Mouse (Mus musculus): Measurements from ENCODE around the gene Coro1c. TPM values are rescaled to one million over a fixed set of nuclear protein-coding genes. Genes with fewer than 3 reads are reported as not detected.

Gene Coro1c
- polyA plus RNA-seq, 1 experiment, result 194 TPM

- Histone ChIP-seq H3K27ac (ENCODE audit: insufficient read depth, low read depth, low read length) (no peak overlapping the region), H3K4me3 (ENCODE audit: insufficient read depth, low read length) (no peak overlapping the region), H3K4me1 (ENCODE audit: control insufficient read depth, insufficient read depth, low read length) (peaks cover 42% of the 10 kb centered on the region)
- TF ChIP-seq CTCF (IDR thresholded peaks at IDR 0.05; ENCODE audit: low read depth, low read length) (no peak), POLR2A (IDR thresholded peaks at IDR 0.05; ENCODE audit: borderline replicate concordance, low read depth, low read length) (no peak)
Measured at GRCm38 (mm10) chr5:113947280-113947679, 38.7 kb upstream of the Coro1c start.

GRCm38 (mm10) chr5:113945126-113945525 lies 36.6 kb upstream of the Coro1c start:
- H3K4me1 ChIP-seq (ENCODE audit: control insufficient read depth, insufficient read depth, low read length), result peaks cover 26% of the 10 kb centered on the region
- TF ChIP-seq POLR2A (IDR thresholded peaks at IDR 0.05; ENCODE audit: borderline replicate concordance, low read depth, low read length) (no peak), CTCF (IDR thresholded peaks at IDR 0.05; ENCODE audit: low read depth, low read length) (no peak)
- peak overlapping the region; percentile 75 for H3K4me3 ChIP-seq (ENCODE audit: insufficient read depth, low read length)
- peak overlapping the region; percentile 99 for H3K27ac ChIP-seq (ENCODE audit: insufficient read depth, low read depth, low read length)

- Histone ChIP-seq H3K27ac (ENCODE audit: insufficient read depth, low read depth, low read length) (0 out of 2 replicates have a peak overlapping the region, but pooled peaks have one; percentile 1), H3K4me3 (ENCODE audit: insufficient read depth, low read length) (no peak overlapping the region), H3K4me1 (ENCODE audit: control insufficient read depth, insufficient read depth, low read length) (peaks cover 24% of the 10 kb centered on the region)
- no peak for TF ChIP-seq CTCF (IDR thresholded peaks at IDR 0.05; ENCODE audit: low read depth, low read length)
- no peak for TF ChIP-seq POLR2A (IDR thresholded peaks at IDR 0.05; ENCODE audit: borderline replicate concordance, low read depth, low read length)
Measured at GRCm38 (mm10) chr5:113943328-113943727, 34.8 kb upstream of the Coro1c start.

- Histone ChIP-seq H3K4me1 (ENCODE audit: control insufficient read depth, insufficient read depth, low read length) (peaks cover 21% of the 10 kb centered on the region), H3K27ac (ENCODE audit: insufficient read depth, low read depth, low read length) (no peak overlapping the region)
- peak; percentile 15; the same call in 1 of the 2 replicates for TF ChIP-seq CTCF (IDR thresholded peaks at IDR 0.05; ENCODE audit: low read depth, low read length)
- TF ChIP-seq POLR2A (IDR thresholded peaks at IDR 0.05; ENCODE audit: borderline replicate concordance, low read depth, low read length), result no peak
Measured at GRCm38 (mm10) chr5:113942580-113942979, 34.0 kb upstream of the Coro1c start.

GRCm38 (mm10) chr5:113939263-113939900 lies 30.8 kb upstream of the Coro1c start:
- TF ChIP-seq POLR2A (IDR thresholded peaks at IDR 0.05; ENCODE audit: borderline replicate concordance, low read depth, low read length), result no peak
- no peak for TF ChIP-seq CTCF (IDR thresholded peaks at IDR 0.05; ENCODE audit: low read depth, low read length)
- Histone ChIP-seq H3K27ac (ENCODE audit: insufficient read depth, low read depth, low read length) (no peak overlapping the region), H3K4me3 (ENCODE audit: insufficient read depth, low read length) (no peak overlapping the region), H3K4me1 (ENCODE audit: control insufficient read depth, insufficient read depth, low read length) (peaks cover 9% of the 10 kb centered on the region)

More at GRCm38 (mm10) chr5:113942580-113942979, 34.0 kb upstream of the Coro1c start:
- no peak overlapping the region for H3K4me3 ChIP-seq (ENCODE audit: insufficient read depth, low read length)

GRCm38 (mm10) chr5:113937650-113938049 lies 29.1 kb upstream of the Coro1c start:
- Histone ChIP-seq H3K4me1 (ENCODE audit: control insufficient read depth, insufficient read depth, low read length) (no peaks in the 10 kb centered on the region), H3K4me3 (ENCODE audit: insufficient read depth, low read length) (no peak overlapping the region), H3K27ac (ENCODE audit: insufficient read depth, low read depth, low read length) (no peak overlapping the region)
- TF ChIP-seq POLR2A (IDR thresholded peaks at IDR 0.05; ENCODE audit: borderline replicate concordance, low read depth, low read length), result no peak
- TF ChIP-seq CTCF (IDR thresholded peaks at IDR 0.05; ENCODE audit: low read depth, low read length), result no peak

- H3K27ac ChIP-seq (ENCODE audit: insufficient read depth, low read depth, low read length), result no peak overlapping the region
- H3K4me3 ChIP-seq (ENCODE audit: insufficient read depth, low read length), result no peak overlapping the region
- no peak for TF ChIP-seq CTCF (IDR thresholded peaks at IDR 0.05; ENCODE audit: low read depth, low read length)
- no peak for TF ChIP-seq POLR2A (IDR thresholded peaks at IDR 0.05; ENCODE audit: borderline replicate concordance, low read depth, low read length)
Measured at GRCm38 (mm10) chr5:113933889-113934288, 25.3 kb upstream of the Coro1c start.

GRCm38 (mm10) chr5:113933480-113933879 lies 24.9 kb upstream of the Coro1c start:
- TF ChIP-seq POLR2A (IDR thresholded peaks at IDR 0.05; ENCODE audit: borderline replicate concordance, low read depth, low read length), result no peak
- no peak for TF ChIP-seq CTCF (IDR thresholded peaks at IDR 0.05; ENCODE audit: low read depth, low read length)
- Histone ChIP-seq H3K4me1 (ENCODE audit: control insufficient read depth, insufficient read depth, low read length) (peaks cover 12% of the 10 kb centered on the region), H3K4me3 (ENCODE audit: insufficient read depth, low read length) (no peak overlapping the region), H3K27ac (ENCODE audit: insufficient read depth, low read depth, low read length) (no peak overlapping the region)

More at GRCm38 (mm10) chr5:113933889-113934288, 25.3 kb upstream of the Coro1c start:
- peaks cover 12% of the 10 kb centered on the region for H3K4me1 ChIP-seq (ENCODE audit: control insufficient read depth, insufficient read depth, low read length)

- peaks cover 12% of the 10 kb centered on the region for H3K4me1 ChIP-seq (ENCODE audit: control insufficient read depth, insufficient read depth, low read length)
- H3K4me3 ChIP-seq (ENCODE audit: insufficient read depth, low read length), result no peak overlapping the region
- H3K27ac ChIP-seq (ENCODE audit: insufficient read depth, low read depth, low read length), result no peak overlapping the region
- TF ChIP-seq CTCF (IDR thresholded peaks at IDR 0.05; ENCODE audit: low read depth, low read length), result no peak
- no peak for TF ChIP-seq POLR2A (IDR thresholded peaks at IDR 0.05; ENCODE audit: borderline replicate concordance, low read depth, low read length)
Measured at GRCm38 (mm10) chr5:113932310-113932709, 23.8 kb upstream of the Coro1c start.

Measured in bone marrow macrophage, adult 2 months (primary cell).